Mouse (Mus musculus) right cerebral cortex, postnatal 14 days (tissue): Measurements from ENCODE around the gene Lin28a.

Experiments used
- DNase-seq: peaks from one replicate; pipeline ENCODE4 v3.0.0; 2022

Lin28a gene

GRCm38 (mm10) chr4:134018779-134019145 is at the start of gene Lin28a:
Gene Lin28a, minus strand, starts transcription at chr4:134018841.
- no peak for DNase-seq

GRCm38 (mm10) chr4:134067833-134068544 is 49.3 kb upstream of the Lin28a start:
- no peak for DNase-seq

GRCm38 (mm10) chr4:134067383-134067782 is 48.7 kb upstream of the Lin28a start:
- DNase-seq = no peak

GRCm38 (mm10) chr4:134065431-134066004 is 46.9 kb upstream of the Lin28a start:
- DNase-seq = no peak

- no peak for DNase-seq
Observed at GRCm38 (mm10) chr4:134062561-134062960, 43.9 kb upstream of the Lin28a start.

GRCm38 (mm10) chr4:134061944-134062446 is 43.4 kb upstream of the Lin28a start:
- DNase-seq = no peak

GRCm38 (mm10) chr4:134061166-134061830 is 42.7 kb upstream of the Lin28a start:
- DNase-seq = no peak

GRCm38 (mm10) chr4:134060135-134060865 is 41.7 kb upstream of the Lin28a start, which contains the start of gene Crybg2:
Gene Crybg2, plus strand, starts transcription at chr4:134060815.
- no peak for DNase-seq

- DNase-seq = no peak
Observed at GRCm38 (mm10) chr4:134058908-134059307, 40.3 kb upstream of the Lin28a start.

GRCm38 (mm10) chr4:134058166-134058715 is 39.6 kb upstream of the Lin28a start:
- no peak for DNase-seq

GRCm38 (mm10) chr4:134053538-134053937 is 34.9 kb upstream of the Lin28a start, which contains the start of gene Zfp683:
Gene Zfp683, plus strand, starts transcription at chr4:134053838.
- no peak for DNase-seq

- peak; percentile 42 for DNase-seq
Observed at GRCm38 (mm10) chr4:134052560-134052959, 33.9 kb upstream of the Lin28a start.

- DNase-seq = no peak
Observed at GRCm38 (mm10) chr4:134051912-134052311, 33.3 kb upstream of the Lin28a start.

GRCm38 (mm10) chr4:134047648-134048047 is 29.0 kb upstream of the Lin28a start:
- DNase-seq = no peak

GRCm38 (mm10) chr4:134043041-134043440 is 24.4 kb upstream of the Lin28a start:
- DNase-seq = no peak

- peak; percentile 24 for DNase-seq
Observed at GRCm38 (mm10) chr4:134041317-134042123, 22.9 kb upstream of the Lin28a start.

- DNase-seq = peak; percentile 86
Observed at GRCm38 (mm10) chr4:134035953-134036352, 17.3 kb upstream of the Lin28a start.

GRCm38 (mm10) chr4:134025802-134026201 is 7.2 kb upstream of the Lin28a start:
- DNase-seq = no peak

- no peak for DNase-seq
Observed at GRCm38 (mm10) chr4:134020621-134021020, 2.0 kb upstream of the Lin28a start.

GRCm38 (mm10) chr4:134019641-134020351 is 1.2 kb upstream of the Lin28a start:
- no peak for DNase-seq

GRCm38 (mm10) chr4:134019210-134019609 is 569 bp upstream of the Lin28a start:
- DNase-seq = no peak
